Mouse (Mus musculus): ENCODE data around the gene Akna. TPM values are rescaled to one million over a fixed set of nuclear protein-coding genes. Genes with fewer than 3 reads are reported as not detected.

Gene Akna
- polyA plus RNA-seq, 1 experiment from 2014 or later, result 10.4 TPM

DNA sequence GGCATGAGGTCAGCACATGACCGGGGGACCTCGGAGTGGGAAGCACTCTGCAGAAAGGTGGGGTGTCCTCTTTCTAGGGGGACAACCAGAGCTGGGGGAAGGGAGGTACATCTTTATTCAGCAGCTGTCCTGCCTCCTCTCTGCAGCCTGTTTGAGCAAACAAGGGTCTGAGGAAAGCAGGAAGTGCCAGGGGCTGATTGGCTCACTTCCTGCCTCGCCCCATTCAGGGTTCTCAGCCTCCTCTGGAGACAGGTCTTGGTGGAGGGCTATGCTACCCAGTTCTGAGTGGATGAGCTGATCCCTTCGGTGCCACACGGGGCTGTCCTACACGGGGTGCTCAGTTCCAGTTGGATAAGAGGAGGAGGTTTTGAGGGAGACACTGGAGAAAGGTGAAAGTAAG is 11.8 kb downstream of the Akna start:
- no peaks in the 10 kb centered on the region for H3K9me3 ChIP-seq (replicated peaks)
- peaks cover 25% of the 10 kb centered on the region for H3K4me1 ChIP-seq
- H3K27me3 ChIP-seq, result no peaks in the 10 kb centered on the region
- no peak overlapping the region for H3K4me2 ChIP-seq (replicated peaks)
- no peak overlapping the region for H3K27ac ChIP-seq
- 80% methylated on average over 6 of the region's 6 CpGs for WGBS
- no peak for ATAC-seq (ENCODE audit: low FRiP score)
- H3K4me3 ChIP-seq, result no peak overlapping the region
- peaks cover 16% of the 10 kb centered on the region for H3K36me3 ChIP-seq
- peak overlapping the region; percentile 15; the same call in 1 of the 2 replicates for H3K9ac ChIP-seq

DNA sequence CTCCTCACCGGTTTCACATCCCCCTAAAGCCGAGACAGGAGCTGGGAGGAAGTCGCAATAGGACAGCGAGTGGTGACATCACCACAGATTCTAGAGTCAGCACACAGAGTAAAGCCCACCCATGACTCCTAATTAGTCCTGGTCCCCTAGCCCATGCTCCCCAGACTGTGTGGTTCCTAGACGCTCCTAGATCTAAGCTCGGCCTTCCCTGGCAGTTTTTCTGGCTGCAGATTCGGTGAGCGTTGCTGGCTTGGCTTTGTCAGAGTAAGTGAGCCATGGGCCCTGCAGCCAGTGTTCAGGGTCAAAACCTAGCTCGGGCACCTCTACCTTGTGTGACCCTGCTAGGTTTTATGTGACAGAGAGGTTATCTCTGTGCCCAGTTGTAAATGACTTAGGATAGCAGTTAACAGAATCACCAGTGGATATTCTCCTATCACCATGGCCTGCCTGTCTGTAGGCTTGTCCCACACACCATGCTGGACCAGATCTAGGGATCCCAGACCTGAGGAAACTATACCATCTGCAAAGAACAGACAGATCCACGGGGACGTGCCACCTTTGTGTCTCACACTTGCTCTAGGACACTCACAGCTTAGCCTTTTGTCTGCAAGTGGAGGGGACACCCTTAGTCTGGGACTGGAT is 13.1 kb downstream of the Akna start:
- Histone ChIP-seq H3K9me3 (replicated peaks) (no peaks in the 10 kb centered on the region), H3K36me3 (peaks cover 11% of the 10 kb centered on the region), H3K27ac (peak overlapping the region; percentile 81), H3K4me1 (peaks cover 25% of the 10 kb centered on the region), H3K27me3 (no peaks in the 10 kb centered on the region), H3K4me2 (replicated peaks) (no peak overlapping the region), H3K4me3 (no peak overlapping the region), H3K9ac (no peak overlapping the region)
- 50% methylated on average over 11 of the region's 11 CpGs for WGBS
- peak; percentile 65 for ATAC-seq (ENCODE audit: low FRiP score)

DNA sequence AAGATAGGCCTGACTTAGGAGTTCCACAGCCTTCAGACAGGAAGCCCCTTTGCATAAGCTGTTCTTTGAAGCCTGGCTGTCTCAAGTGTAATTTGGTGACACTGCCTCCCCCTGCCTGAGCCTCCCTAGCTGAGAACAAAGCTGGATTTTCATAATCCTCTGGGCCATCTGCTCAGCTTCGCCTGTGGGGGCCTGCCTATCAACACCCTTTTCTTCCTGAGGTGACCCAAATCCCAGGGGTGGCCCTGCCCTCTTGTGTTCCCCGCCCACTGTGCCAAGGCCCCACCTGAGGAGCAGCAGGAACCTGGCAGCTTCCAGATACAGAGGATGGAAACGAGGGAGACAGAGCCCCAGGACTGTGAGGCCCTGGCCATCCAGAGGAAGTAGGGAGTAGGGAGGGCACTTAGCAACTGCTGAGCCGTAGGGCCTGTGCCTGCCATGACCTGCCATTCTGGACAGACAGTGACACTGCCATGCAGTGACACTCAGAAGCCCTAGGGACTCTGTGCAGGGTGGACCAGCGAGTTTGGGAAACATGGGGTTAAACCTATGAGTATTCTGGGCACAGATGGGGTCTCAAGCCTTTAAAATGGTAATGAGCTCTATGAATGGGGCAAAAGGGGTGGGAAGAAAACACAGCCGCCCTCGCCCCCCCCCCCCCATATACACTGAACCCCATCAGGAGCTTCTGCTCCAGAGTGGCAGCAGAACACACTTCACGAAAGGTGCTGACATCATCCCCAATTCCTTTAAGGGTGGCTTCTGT is 13.8 kb downstream of the Akna start:
- H3K4me1 ChIP-seq, result peaks cover 25% of the 10 kb centered on the region
- H3K36me3 ChIP-seq, result peaks cover 4% of the 10 kb centered on the region
- peak; percentile 78 for ATAC-seq (ENCODE audit: low FRiP score)
- no peaks in the 10 kb centered on the region for H3K9me3 ChIP-seq (replicated peaks)
- H3K4me3 ChIP-seq, result no peak overlapping the region
- no peak overlapping the region for H3K9ac ChIP-seq
- H3K27ac ChIP-seq, result peak overlapping the region; percentile 81
- 19% methylated on average over 8 of the region's 8 CpGs for WGBS
- H3K27me3 ChIP-seq, result no peaks in the 10 kb centered on the region
- H3K4me2 ChIP-seq (replicated peaks), result no peak overlapping the region

DNA sequence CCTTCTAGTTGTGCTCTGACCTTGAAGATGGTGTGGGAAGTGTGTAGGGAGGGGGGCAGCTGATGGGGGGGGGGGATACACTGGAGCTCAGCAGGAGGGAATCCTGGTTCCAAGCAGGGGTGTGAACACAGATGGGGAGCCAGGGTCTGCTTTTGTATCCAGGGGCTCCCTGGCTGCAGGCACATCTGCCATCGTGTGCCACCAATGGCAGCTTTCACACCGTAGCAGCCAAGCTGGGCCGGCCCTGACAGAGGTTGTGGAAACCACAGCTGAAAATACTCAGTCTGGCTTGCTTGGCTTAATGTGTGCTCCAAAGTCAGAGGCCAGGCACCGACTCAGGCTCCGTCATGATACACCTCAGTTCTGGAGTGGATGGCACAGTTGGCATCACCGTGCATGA is 15.1 kb downstream of the Akna start:
- H3K27ac ChIP-seq, result no peak overlapping the region

DNA sequence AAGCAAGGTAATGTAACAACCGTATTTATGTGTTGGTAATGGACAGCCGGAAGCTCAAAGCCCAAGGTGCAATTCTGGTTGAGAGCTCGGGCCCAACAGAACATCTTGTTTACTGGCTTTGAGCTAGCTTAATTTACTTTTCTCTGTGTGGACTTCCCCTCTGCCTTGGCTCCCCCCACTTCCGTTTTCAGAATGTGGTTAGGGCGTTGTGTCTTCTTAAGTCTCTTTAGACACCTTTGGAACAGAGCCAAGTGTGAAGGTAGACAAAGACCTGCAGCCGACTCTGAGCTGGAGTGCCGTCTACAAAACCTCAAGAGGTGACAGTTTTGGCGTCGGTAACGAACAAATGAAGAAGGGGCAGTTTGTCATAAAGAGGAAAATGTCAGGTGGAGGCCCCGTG is 17.4 kb downstream of the Akna start:
- H3K4me2 ChIP-seq (replicated peaks), result no peak overlapping the region
- WGBS, result 89% methylated on average over 11 of the region's 11 CpGs
- H3K9me3 ChIP-seq (replicated peaks), result no peaks in the 10 kb centered on the region
- peaks cover 26% of the 10 kb centered on the region for H3K36me3 ChIP-seq
- H3K9ac ChIP-seq, result no peak overlapping the region
- no peak overlapping the region for H3K27ac ChIP-seq
- no peak overlapping the region for H3K4me3 ChIP-seq
- peaks cover 25% of the 10 kb centered on the region for H3K4me1 ChIP-seq
- no peaks in the 10 kb centered on the region for H3K27me3 ChIP-seq
- ATAC-seq (ENCODE audit: low FRiP score), result no peak

More for the DNA sequence above, 15.1 kb downstream of the Akna start:
- H3K4me3 ChIP-seq, result no peak overlapping the region
- H3K27me3 ChIP-seq, result no peaks in the 10 kb centered on the region
- H3K4me2 ChIP-seq (replicated peaks), result no peak overlapping the region
- no peak overlapping the region for H3K9ac ChIP-seq
- ATAC-seq (ENCODE audit: low FRiP score), result no peak
- WGBS, result 67% methylated on average over 6 of the region's 6 CpGs
- no peaks in the 10 kb centered on the region for H3K9me3 ChIP-seq (replicated peaks)
- H3K4me1 ChIP-seq, result peaks cover 25% of the 10 kb centered on the region
- H3K36me3 ChIP-seq, result peaks cover 7% of the 10 kb centered on the region

DNA sequence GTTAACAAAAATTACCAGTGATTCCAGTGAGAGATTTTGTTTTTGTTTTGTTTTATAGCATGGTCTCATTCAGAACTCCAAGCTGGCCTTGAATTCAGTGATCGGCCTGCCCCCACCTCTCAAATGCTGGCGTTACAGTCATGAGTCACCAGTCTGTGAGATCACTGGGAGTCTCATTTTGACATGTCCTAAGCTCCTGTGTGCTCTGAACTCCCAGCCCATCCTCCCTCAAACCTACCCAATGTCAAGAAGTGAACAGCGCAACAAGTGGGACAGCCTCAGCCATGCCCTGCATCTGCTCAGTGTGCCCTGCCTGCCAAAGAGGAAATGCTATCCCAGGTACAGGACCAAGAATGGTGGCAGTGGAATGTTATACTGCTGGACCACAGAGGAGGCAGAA is 17.9 kb downstream of the Akna start:
- Histone ChIP-seq H3K36me3 (peaks cover 31% of the 10 kb centered on the region), H3K9ac (no peak overlapping the region), H3K4me2 (replicated peaks) (no peak overlapping the region), H3K27ac (no peak overlapping the region), H3K4me1 (peaks cover 22% of the 10 kb centered on the region), H3K9me3 (replicated peaks) (no peaks in the 10 kb centered on the region), H3K27me3 (no peaks in the 10 kb centered on the region), H3K4me3 (no peak overlapping the region)
- ATAC-seq (ENCODE audit: low FRiP score), result no peak
- WGBS, result 89% methylated on average over 3 of the region's 3 CpGs

DNA sequence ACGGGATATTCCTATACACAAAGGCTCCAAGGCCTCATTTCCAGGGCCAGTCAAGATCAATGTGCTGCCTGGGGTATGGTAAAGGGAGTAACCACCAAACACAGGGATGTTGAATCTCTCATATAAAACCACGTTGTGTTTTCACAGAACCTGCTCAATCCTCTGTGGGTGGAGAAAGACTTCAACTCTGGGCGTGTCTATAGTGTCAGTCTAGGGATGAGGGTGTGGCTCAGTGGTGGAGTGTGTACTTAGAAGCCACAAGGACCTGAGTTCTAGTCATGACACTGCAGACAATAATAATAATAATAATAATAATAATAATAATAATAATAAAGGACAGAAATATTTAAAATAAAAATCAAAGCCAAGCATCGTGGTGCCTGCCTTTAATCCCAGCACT is 18.9 kb downstream of the Akna start:
- no peak for ATAC-seq (ENCODE audit: low FRiP score)
- Histone ChIP-seq H3K4me2 (replicated peaks) (no peak overlapping the region), H3K9ac (no peak overlapping the region), H3K27ac (no peak overlapping the region), H3K4me1 (peaks cover 15% of the 10 kb centered on the region), H3K36me3 (peaks cover 41% of the 10 kb centered on the region), H3K27me3 (no peaks in the 10 kb centered on the region), H3K4me3 (no peak overlapping the region), H3K9me3 (replicated peaks) (no peaks in the 10 kb centered on the region)
- WGBS, result 92% methylated on average over 4 of the region's 4 CpGs

DNA sequence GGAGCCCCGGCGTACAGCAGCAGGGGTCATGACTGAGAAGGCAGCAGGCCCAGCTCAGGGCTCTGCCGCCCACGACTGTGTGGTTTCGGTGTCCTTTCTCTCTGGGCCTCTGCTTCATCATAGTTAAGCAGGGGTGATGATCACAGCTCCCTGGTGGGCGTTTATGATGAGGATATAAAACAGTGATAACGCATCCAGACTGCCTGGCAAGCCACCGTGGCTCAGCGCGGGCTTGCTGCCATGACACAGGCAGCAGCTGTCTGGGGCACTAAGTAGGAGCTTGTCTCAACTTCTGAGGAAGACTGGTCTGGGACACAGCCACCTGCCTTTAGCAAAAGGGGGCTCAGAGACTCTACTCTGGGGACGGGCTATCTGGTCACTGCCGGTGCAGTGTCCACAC is 19.7 kb downstream of the Akna start:
- Histone ChIP-seq H3K27me3 (no peaks in the 10 kb centered on the region), H3K9me3 (replicated peaks) (no peaks in the 10 kb centered on the region), H3K27ac (no peak overlapping the region), H3K4me3 (no peak overlapping the region), H3K36me3 (peaks cover 49% of the 10 kb centered on the region), H3K4me2 (replicated peaks) (no peak overlapping the region), H3K4me1 (peaks cover 7% of the 10 kb centered on the region), H3K9ac (no peak overlapping the region)
- ATAC-seq (ENCODE audit: low FRiP score), result no peak
- WGBS, result 92% methylated on average over 12 of the region's 12 CpGs

DNA sequence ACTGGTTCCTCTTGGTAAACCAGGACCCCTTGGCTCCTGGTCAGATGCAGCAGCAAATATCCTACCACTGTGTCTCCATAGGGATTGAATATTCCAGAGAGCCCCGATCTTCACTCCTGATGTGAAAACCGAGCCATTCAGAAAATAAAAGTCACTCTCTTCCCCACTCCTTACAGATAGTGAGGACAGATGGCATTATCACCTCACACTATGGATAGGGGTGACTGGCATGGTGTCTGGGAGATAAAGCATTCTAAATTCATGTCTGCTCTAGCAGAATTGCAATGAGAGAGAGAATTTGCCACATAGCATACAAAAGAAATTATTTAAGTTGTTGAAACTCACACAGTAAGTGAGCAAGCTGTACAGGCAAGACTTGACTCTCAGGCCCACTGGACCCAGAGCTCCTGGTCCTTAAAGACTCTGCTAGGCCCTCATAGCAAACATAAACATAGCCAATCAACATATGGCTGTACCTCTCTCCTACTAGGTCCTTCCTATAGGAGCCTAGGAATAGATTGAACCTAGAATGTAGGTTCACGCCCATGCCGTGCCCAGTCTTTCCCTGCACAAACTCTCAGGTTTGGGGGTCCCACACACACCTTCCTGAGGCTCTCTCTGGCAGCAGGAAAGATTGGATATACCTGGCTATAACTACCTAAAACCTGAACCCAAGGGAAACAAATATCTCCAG is 20.3 kb downstream of the Akna start:
- Histone ChIP-seq H3K36me3 (peaks cover 53% of the 10 kb centered on the region), H3K4me3 (no peak overlapping the region)
- WGBS, result 91% methylated on average over 4 of the region's 4 CpGs

DNA sequence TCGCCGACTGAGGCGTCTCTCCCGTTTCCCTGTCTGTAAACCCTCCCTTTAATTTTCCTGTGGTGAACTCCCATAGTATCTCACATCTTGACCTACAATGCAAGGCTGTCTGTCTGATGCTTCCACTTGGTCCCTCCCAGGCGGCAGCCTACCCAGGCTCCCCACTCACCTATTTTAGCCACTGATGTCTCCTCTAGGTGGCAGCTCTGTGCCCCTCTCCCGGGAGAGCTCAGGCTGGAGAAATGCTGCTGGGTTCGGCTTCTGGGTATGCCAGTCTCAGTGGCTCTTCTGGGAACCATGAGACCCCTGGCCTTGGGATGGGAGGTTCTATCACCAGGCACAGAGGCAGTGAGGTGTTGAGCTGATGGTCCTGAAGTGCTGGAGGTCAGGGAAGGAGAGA is 25.7 kb downstream of the Akna start:
- no peak overlapping the region for H3K4me2 ChIP-seq (replicated peaks)
- no peak overlapping the region for H3K4me3 ChIP-seq
- no peak overlapping the region for H3K9ac ChIP-seq
- 0 out of 2 replicates have a peak, but pooled peaks have one; percentile 1 for ATAC-seq (ENCODE audit: low FRiP score)
- H3K4me1 ChIP-seq, result no peaks in the 10 kb centered on the region
- 67% methylated on average over 7 of the region's 7 CpGs for WGBS
- H3K9me3 ChIP-seq (replicated peaks), result no peaks in the 10 kb centered on the region
- H3K36me3 ChIP-seq, result peaks cover 92% of the 10 kb centered on the region
- H3K27ac ChIP-seq, result no peak overlapping the region
- no peaks in the 10 kb centered on the region for H3K27me3 ChIP-seq

More for the DNA sequence above, 20.3 kb downstream of the Akna start:
- Histone ChIP-seq H3K27ac (no peak overlapping the region), H3K9me3 (replicated peaks) (no peaks in the 10 kb centered on the region), H3K4me1 (peaks cover under 1% of the 10 kb centered on the region; the same call in 1 of the 2 replicates), H3K27me3 (no peaks in the 10 kb centered on the region), H3K9ac (no peak overlapping the region), H3K4me2 (replicated peaks) (no peak overlapping the region)
- no peak for ATAC-seq (ENCODE audit: low FRiP score)

DNA sequence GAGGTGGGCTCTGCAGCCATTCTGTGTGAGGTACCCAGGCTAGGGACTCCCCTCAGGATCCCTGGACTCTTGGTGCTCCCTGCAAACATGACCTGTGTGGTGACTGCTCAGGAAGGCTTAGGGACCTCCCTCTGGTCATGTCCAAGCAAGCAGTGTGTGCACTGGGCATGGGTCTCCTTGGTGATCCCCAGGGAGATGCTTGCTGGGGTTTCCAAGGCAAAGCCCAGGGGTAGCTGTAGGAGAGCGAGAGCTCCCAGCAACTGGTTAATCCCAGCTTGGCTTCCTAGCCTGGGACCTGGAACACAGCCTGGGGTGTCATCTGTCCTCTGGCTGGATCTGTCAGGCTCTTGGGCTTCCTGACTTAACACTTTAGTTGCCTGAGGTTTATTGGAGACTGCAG is 27.8 kb downstream of the Akna start:
- WGBS, result 73% methylated on average over 1 of the region's 1 CpGs
- H3K27me3 ChIP-seq, result no peaks in the 10 kb centered on the region
- H3K36me3 ChIP-seq, result peaks cover 86% of the 10 kb centered on the region
- no peak overlapping the region for H3K9ac ChIP-seq
- peaks cover 7% of the 10 kb centered on the region for H3K4me1 ChIP-seq
- H3K27ac ChIP-seq, result no peak overlapping the region
- no peak overlapping the region for H3K4me2 ChIP-seq (replicated peaks)
- H3K4me3 ChIP-seq, result no peak overlapping the region
- ATAC-seq (ENCODE audit: low FRiP score), result no peak
- no peaks in the 10 kb centered on the region for H3K9me3 ChIP-seq (replicated peaks)

DNA sequence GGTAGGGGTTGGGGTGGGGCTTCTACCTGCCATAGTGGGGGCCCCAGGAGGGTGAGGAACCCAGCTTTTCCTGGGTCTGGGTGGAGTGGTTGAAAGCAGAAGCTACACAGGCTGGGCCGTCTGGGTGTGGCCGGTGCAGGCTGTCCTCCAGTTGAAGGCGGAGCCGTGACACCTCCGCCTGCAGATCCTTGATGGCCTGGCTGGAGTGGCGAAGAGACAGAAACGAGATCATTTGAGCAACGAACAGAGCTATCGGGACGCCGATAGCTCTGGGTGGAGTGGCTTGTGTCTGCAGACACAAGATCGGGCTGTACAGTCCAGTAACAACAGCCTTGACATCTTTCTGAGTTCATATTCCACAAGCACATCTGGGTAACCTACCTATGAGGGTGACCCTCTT is 28.8 kb downstream of the Akna start:
- Histone ChIP-seq H3K4me3 (no peak overlapping the region), H3K9ac (no peak overlapping the region), H3K27ac (no peak overlapping the region), H3K4me1 (peaks cover 7% of the 10 kb centered on the region), H3K36me3 (peaks cover 79% of the 10 kb centered on the region), H3K4me2 (replicated peaks) (no peak overlapping the region), H3K9me3 (replicated peaks) (no peaks in the 10 kb centered on the region), H3K27me3 (no peaks in the 10 kb centered on the region)
- 90% methylated on average over 12 of the region's 12 CpGs for WGBS
- ATAC-seq (ENCODE audit: low FRiP score), result no peak

All from hindbrain, embryonic 12.5 days (tissue).